Comparison of ENCODE assay signal across 12 mouse cellular contexts in genomic region chr7:110318971-110319519, GRCm38 (mm10).
DNase-seq lines count a peak whose midpoint lies in the region; ATAC-seq and TF ChIP-seq lines count a peak whose summit lies in the region.
"Had no signal": no experiment of that assay in that cellular context is flagged by ENCODE, and none has a peak within 500 bp of the region (broad histone marks: within the 10 kb centered on the region; RNA-seq: fewer than 3 reads in every experiment).

No protein-coding gene starts in this region.

- no peak for TF ChIP-seq POLR2A in lung, adult 2 months (IDR thresholded peaks at IDR 0.05; ENCODE audit: borderline replicate concordance, extremely low read depth, low read depth, low read length)
- no peak for TF ChIP-seq POLR2A in myocyte (IDR thresholded peaks at IDR 0.05; ENCODE audit: insufficient read length, low read depth)

- peak; percentile 5 for DNase-seq in embryonic facial prominence, embryonic 11.5 days (ENCODE audit: low spot score)
- no peak for DNase-seq in embryonic facial prominence, embryonic 10.5 days (ENCODE audit: low spot score)
- no peak for DNase-seq in lung, postnatal 0 days (ENCODE audit: low spot score)
- DNase-seq in lung, adult 2 months, result no peak
- DNase-seq in thymus, postnatal 36 days, result no peak
- no peak for DNase-seq in thymus, postnatal 25 days
- DNase-seq: cerebellum, adult 2 months; lung, adult 18-20 months had no signal

- no peaks in the 10 kb centered on the region for H3K27me3 ChIP-seq in embryonic facial prominence, embryonic 11.5 days (ENCODE audit: control insufficient read depth, insufficient read depth, low read length)
- no peaks in the 10 kb centered on the region for H3K27me3 ChIP-seq in embryonic facial prominence, embryonic 10.5 days (replicated peaks; ENCODE audit: low read depth, poor library complexity, severe bottlenecking)
- H3K27me3 ChIP-seq in lung, postnatal 0 days (replicated peaks; ENCODE audit: insufficient read depth, low read length), result no peaks in the 10 kb centered on the region
- peaks cover 3% of the 10 kb centered on the region; the same call in 1 of the 2 replicates for H3K27me3 ChIP-seq in heart, embryonic 12.5 days (replicated peaks)
- no peaks in the 10 kb centered on the region for H3K27me3 ChIP-seq in myocyte (ENCODE audit: control insufficient read depth, insufficient read depth, insufficient read length)

- H3K4me3 ChIP-seq in embryonic facial prominence, embryonic 11.5 days (ENCODE audit: low read depth, low read length), result no peak overlapping the region
- H3K4me3 ChIP-seq in embryonic facial prominence, embryonic 10.5 days, result no peak overlapping the region
- H3K4me3 ChIP-seq in lung, postnatal 0 days (ENCODE audit: low read depth, low read length), result no peak overlapping the region
- H3K4me3 ChIP-seq in lung, adult 2 months (replicated peaks; ENCODE audit: extremely low read depth, low read depth, low read length), result no peak overlapping the region
- H3K4me3 ChIP-seq in heart, embryonic 12.5 days, result no peak overlapping the region
- H3K4me3 ChIP-seq in myocyte, result no peak overlapping the region
- H3K4me3 ChIP-seq: heart, adult 2 months had no signal

- WGBS in embryonic facial prominence, embryonic 11.5 days, result 79% methylated on average over 6 of the region's 6 CpGs
- WGBS in embryonic facial prominence, embryonic 10.5 days, result 83% methylated on average over 6 of the region's 6 CpGs
- 47% methylated on average over 6 of the region's 6 CpGs for WGBS in lung, postnatal 0 days
- WGBS in lung, adult 2 months, result 67% methylated on average over 6 of the region's 6 CpGs
- 21% methylated on average over 6 of the region's 6 CpGs for WGBS in heart, embryonic 12.5 days

- H3K4me2 ChIP-seq in embryonic facial prominence, embryonic 11.5 days (ENCODE audit: low read depth, low read length), result no peak overlapping the region
- H3K4me2 ChIP-seq in lung, postnatal 0 days (replicated peaks; ENCODE audit: low read depth, low read length), result no peak overlapping the region
- H3K4me2 ChIP-seq in heart, embryonic 12.5 days, result 0 out of 2 replicates have a peak overlapping the region, but pooled peaks have one; percentile 14
- H3K4me2 ChIP-seq in myocyte (ENCODE audit: low read depth), result peak overlapping the region; percentile 14

- no peaks in the 10 kb centered on the region for H3K4me1 ChIP-seq in embryonic facial prominence, embryonic 11.5 days (ENCODE audit: control insufficient read depth, insufficient read depth, low read length)
- peaks cover 4% of the 10 kb centered on the region; the same call in 1 of the 2 replicates for H3K4me1 ChIP-seq in embryonic facial prominence, embryonic 10.5 days
- H3K4me1 ChIP-seq in lung, postnatal 0 days (ENCODE audit: insufficient read depth, low read depth, low read length), result no peaks in the 10 kb centered on the region
- H3K4me1 ChIP-seq in lung, adult 2 months (ENCODE audit: control insufficient read depth, insufficient read depth, low read length), result peaks cover 2% of the 10 kb centered on the region; the same call in 1 of the 2 replicates
- H3K4me1 ChIP-seq in heart, embryonic 12.5 days (replicated peaks), result peaks cover 15% of the 10 kb centered on the region

- no peak overlapping the region for H3ac ChIP-seq in myocyte (ENCODE audit: control insufficient read depth, insufficient read length)

- no peak overlapping the region for H3K9ac ChIP-seq in embryonic facial prominence, embryonic 11.5 days (replicated peaks; ENCODE audit: low read length)
- no peak overlapping the region for H3K9ac ChIP-seq in lung, postnatal 0 days (replicated peaks; ENCODE audit: low read depth)
- no peak overlapping the region for H3K9ac ChIP-seq in heart, embryonic 12.5 days

- H3K9me3 ChIP-seq in embryonic facial prominence, embryonic 11.5 days (replicated peaks; ENCODE audit: control insufficient read depth, low read length), result no peaks in the 10 kb centered on the region
- H3K9me3 ChIP-seq in embryonic facial prominence, embryonic 10.5 days, result no peaks in the 10 kb centered on the region
- no peaks in the 10 kb centered on the region for H3K9me3 ChIP-seq in lung, postnatal 0 days (ENCODE audit: low read length)
- H3K9me3 ChIP-seq in heart, embryonic 12.5 days (replicated peaks), result peaks cover 10% of the 10 kb centered on the region; the same call in 1 of the 2 replicates

- TF ChIP-seq CTCF in lung, postnatal 0 days (IDR thresholded peaks at IDR 0.05), result no peak
- TF ChIP-seq CTCF in lung, adult 2 months (IDR thresholded peaks at IDR 0.05; ENCODE audit: insufficient read depth, low read length), result no peak

- no peak for ATAC-seq in embryonic facial prominence, embryonic 11.5 days (replicated peaks; ENCODE audit: insufficient number of reproducible peaks, low FRiP score, low TSS enrichment, low read depth)
- peak; percentile 33 for ATAC-seq in lung, postnatal 0 days
- ATAC-seq in heart, embryonic 12.5 days (ENCODE audit: insufficient number of reproducible peaks, low FRiP score), result peak; percentile 61
- ATAC-seq: intestine, embryonic 16.5 days had no signal

- H3K27ac ChIP-seq in embryonic facial prominence, embryonic 11.5 days (replicated peaks; ENCODE audit: low read depth, low read length), result no peak overlapping the region; the same call in 1 of the 2 replicates
- no peak overlapping the region for H3K27ac ChIP-seq in embryonic facial prominence, embryonic 10.5 days (replicated peaks)
- H3K27ac ChIP-seq in lung, postnatal 0 days (ENCODE audit: low read length), result no peak overlapping the region
- H3K27ac ChIP-seq in heart, embryonic 12.5 days (ENCODE audit: poor library complexity, severe bottlenecking), result peak overlapping the region; percentile 66
- H3K27ac ChIP-seq: heart, adult 2 months had no signal

- no peaks in the 10 kb centered on the region for H3K79me2 ChIP-seq in myocyte (ENCODE audit: control insufficient read depth, insufficient read depth)

- peaks cover 2% of the 10 kb centered on the region for H3K36me3 ChIP-seq in embryonic facial prominence, embryonic 11.5 days (replicated peaks; ENCODE audit: control insufficient read depth, insufficient read depth, low read depth, low read length)
- H3K36me3 ChIP-seq in embryonic facial prominence, embryonic 10.5 days (replicated peaks), result peaks cover 73% of the 10 kb centered on the region
- peaks cover 32% of the 10 kb centered on the region; the same call in 1 of the 2 replicates for H3K36me3 ChIP-seq in lung, postnatal 0 days (ENCODE audit: insufficient read depth, low read length)
- peaks cover 52% of the 10 kb centered on the region for H3K36me3 ChIP-seq in heart, embryonic 12.5 days
- peaks cover 27% of the 10 kb centered on the region for H3K36me3 ChIP-seq in myocyte (ENCODE audit: control insufficient read depth, insufficient read depth)

- TF ChIP-seq EP300 in lung, postnatal 0 days (IDR thresholded peaks at IDR 0.05), result no peak

TF ChIP-seq in myocyte, 11 proteins besides CTCF, POLR2A, EP300 and RAD21:
- peak in 2 of 3 experiments; percentile 67 to 77 for TF ChIP-seq MYOD1 (IDR thresholded peaks at IDR 0.05; ENCODE audit: control insufficient read depth in 1 of 3, insufficient read length in 2 of 3, low read depth in 2 of 3)
- peak; percentile 1 to 57 (median 43) for TF ChIP-seq MYOG (IDR thresholded peaks at IDR 0.05; ENCODE audit: control insufficient read depth in 1 of 3, insufficient read depth in 1 of 3, insufficient read length in 2 of 3, low read depth in 2 of 3)
- TF ChIP-seq TCF12 (IDR thresholded peaks at IDR 0.05; ENCODE audit: insufficient read depth, poor library complexity, severe bottlenecking), result no peak
- TF ChIP-seq E2F4 (IDR thresholded peaks at IDR 0.05; ENCODE audit: insufficient read depth), result no peak

Comparison
In these comparisons a context has a peak if more than half of its experiments do, and no peak if none do; other contexts are left out.
1. H3K4me2 ChIP-seq: peak in heart, embryonic 12.5 days (single experiment) and myocyte (single experiment); none in embryonic facial prominence, embryonic 11.5 days (single experiment) and lung, postnatal 0 days (single experiment).